Mouse (Mus musculus) hindbrain, embryonic 13.5 days (tissue): Measurements from ENCODE around the gene Fbxw4. TPM values are rescaled to one million over a fixed set of nuclear protein-coding genes. Genes with fewer than 3 reads are reported as not detected.

Experiments used
- ATAC-seq: fragments of 200-750 bp; cut with Nextera tagmentation; 2 replicates; pipeline ENCODE4 v1.8.0; 2017; ENCODE audit warnings: moderate TSS enrichment; ENCODE audit not compliant: low FRiP score
- H3K27ac ChIP-seq: fragments of 300-500 bp; sonication (generic); 2 replicates; pipeline ENCODE4 v1.5.1; 2015; ENCODE audit warnings: inconsistent platforms, mild to moderate bottlenecking, moderate library complexity
- H3K27me3 ChIP-seq: fragments of 300-500 bp; sonication (generic); 2 replicates; pipeline ENCODE4 v1.6.1; 2015; ENCODE audit warnings: mild to moderate bottlenecking, inconsistent platforms
- H3K36me3 ChIP-seq: fragments of 300-500 bp; sonication (generic); 2 replicates; pipeline ENCODE4 v1.6.1; 2015; ENCODE audit warnings: mild to moderate bottlenecking, inconsistent platforms
- H3K4me1 ChIP-seq: fragments of 300-500 bp; sonication (generic); replicated peaks from 2 replicates; pipeline ENCODE4 v1.6.1; 2015; ENCODE audit warnings: inconsistent platforms
- H3K4me2 ChIP-seq: fragments of 300-500 bp; sonication (generic); 2 replicates; pipeline ENCODE4 v1.6.1; 2015; ENCODE audit warnings: inconsistent platforms, mild to moderate bottlenecking, moderate library complexity
- H3K4me3 ChIP-seq: fragments of 300-500 bp; sonication (generic); 2 replicates; pipeline ENCODE4 v1.5.1; 2015; ENCODE audit warnings: mild to moderate bottlenecking, inconsistent platforms
- H3K9ac ChIP-seq: fragments of 300-500 bp; sonication (generic); 2 replicates; pipeline ENCODE4 v1.6.1; 2015; ENCODE audit warnings: mild to moderate bottlenecking, inconsistent platforms
- H3K9me3 ChIP-seq: fragments of 300-500 bp; sonication (generic); 2 replicates; pipeline ENCODE4 v1.6.1; 2016; ENCODE audit warnings: inconsistent platforms
- WGBS: fragments of 180-500 bp; shearing (Covaris S2); methylation state at CpG from one replicate; pipeline ENCODE4 v1.1.7; 2015; 5-methylcytosine and 5-hydroxymethylcytosine counted together
- polyA plus RNA-seq: library from polyadenylated mRNA; unstranded; fragments of >200 nt; fragmentation: Nextera tagmentation; extraction: Ambion mirVana; gene quantifications from 2 replicates; pipeline ENCODE4 v1.2.1, GENCODE M21; 2015

Fbxw4 gene
- polyA plus RNA-seq, 1 experiment from 2014 or later, result 4.2 TPM

- H3K36me3 ChIP-seq, result peaks cover 15% of the 10 kb centered on the region
- H3K9ac ChIP-seq, result no peak overlapping the region
- 87% methylated on average over 9 of the region's 9 CpGs for WGBS
- no peak overlapping the region for H3K27ac ChIP-seq
- ATAC-seq, result no peak
- H3K27me3 ChIP-seq, result peaks cover 64% of the 10 kb centered on the region
- no peaks in the 10 kb centered on the region for H3K9me3 ChIP-seq
- H3K4me1 ChIP-seq, result peaks cover 16% of the 10 kb centered on the region
- no peak overlapping the region for H3K4me2 ChIP-seq
- no peak overlapping the region for H3K4me3 ChIP-seq
These were observed 75.1 kb downstream of the Fbxw4 start for GRCm38 (mm10) chr19:45584856-45585620.

DNA sequence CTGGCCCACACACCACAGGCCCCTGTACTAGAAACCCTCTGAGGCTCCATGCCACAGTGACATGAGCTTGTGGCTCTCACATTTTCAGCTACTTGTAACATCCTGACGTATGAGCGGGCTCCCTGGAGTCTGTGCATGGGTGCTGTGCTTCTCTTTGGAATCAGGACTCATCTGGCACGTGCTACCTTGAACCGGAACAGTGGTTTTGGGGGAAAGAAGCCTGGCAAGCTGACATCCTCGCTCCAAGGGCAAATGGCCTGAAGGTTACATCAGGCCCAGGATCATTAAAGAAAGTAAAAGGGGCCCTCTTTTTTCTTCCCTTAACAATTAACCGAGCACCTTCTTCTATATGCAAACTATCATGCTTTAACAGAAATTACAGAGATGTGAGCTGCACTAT, 77.0 kb downstream of the Fbxw4 start:
- H3K27me3 ChIP-seq, result peaks cover 66% of the 10 kb centered on the region
- H3K4me3 ChIP-seq, result no peak overlapping the region
- no peak for ATAC-seq
- H3K27ac ChIP-seq, result no peak overlapping the region
- no peak overlapping the region for H3K9ac ChIP-seq
- H3K36me3 ChIP-seq, result peaks cover 32% of the 10 kb centered on the region
- no peak overlapping the region for H3K4me2 ChIP-seq
- WGBS, result 84% methylated on average over 6 of the region's 6 CpGs
- no peaks in the 10 kb centered on the region for H3K9me3 ChIP-seq
- H3K4me1 ChIP-seq, result peaks cover 23% of the 10 kb centered on the region

DNA sequence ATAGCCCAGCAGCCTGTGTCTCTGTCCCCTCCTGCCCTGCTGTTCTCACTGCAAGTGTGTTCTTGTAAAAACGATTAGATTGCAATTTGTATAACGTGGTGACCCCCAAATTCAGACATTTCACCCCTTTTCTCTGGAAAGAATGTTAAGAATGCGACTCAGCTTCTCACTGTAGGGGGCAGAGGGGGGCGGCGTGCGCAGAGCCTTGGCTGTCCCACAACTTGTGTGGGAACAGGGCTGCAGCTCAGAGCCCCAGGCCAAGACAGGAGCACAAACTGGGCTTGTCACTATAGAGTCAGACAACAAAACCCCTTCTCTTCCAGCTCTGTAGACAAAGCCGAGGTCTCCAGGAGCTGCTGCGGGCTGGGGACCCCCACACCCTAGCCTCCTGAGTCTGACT, 78.0 kb downstream of the Fbxw4 start:
- Histone ChIP-seq H3K36me3 (peaks cover 39% of the 10 kb centered on the region), H3K9ac (no peak overlapping the region), H3K4me1 (peaks cover 23% of the 10 kb centered on the region), H3K27me3 (peaks cover 67% of the 10 kb centered on the region), H3K4me2 (no peak overlapping the region), H3K4me3 (no peak overlapping the region), H3K9me3 (no peaks in the 10 kb centered on the region), H3K27ac (peak overlapping the region; percentile 35; the same call in 1 of the 2 replicates)
- 10% methylated on average over 8 of the region's 8 CpGs for WGBS
- ATAC-seq, result no peak

DNA sequence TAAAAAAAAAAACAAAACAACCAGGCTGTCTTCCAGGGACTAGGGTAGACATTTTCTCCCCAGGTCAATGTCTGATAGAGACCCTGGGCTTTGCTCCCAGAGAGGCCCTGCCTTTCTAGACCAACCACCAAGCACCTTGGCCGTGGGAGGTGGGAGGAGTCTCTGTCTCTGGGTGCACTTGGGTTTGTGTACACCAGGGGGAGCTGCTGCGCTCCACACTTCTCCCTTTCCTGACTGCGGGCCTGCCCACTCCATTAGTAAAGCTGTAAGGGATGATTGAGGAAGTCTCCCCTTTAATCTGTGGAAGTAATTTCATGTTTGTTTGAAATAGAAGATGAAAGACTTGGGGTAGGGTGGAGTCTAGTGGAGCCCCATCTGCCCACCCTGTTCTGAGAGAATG, 78.9 kb downstream of the Fbxw4 start:
- Histone ChIP-seq H3K9ac (no peak overlapping the region), H3K27ac (no peak overlapping the region), H3K4me2 (no peak overlapping the region), H3K4me3 (no peak overlapping the region), H3K27me3 (peaks cover 68% of the 10 kb centered on the region), H3K36me3 (peaks cover 48% of the 10 kb centered on the region), H3K4me1 (peaks cover 27% of the 10 kb centered on the region), H3K9me3 (no peaks in the 10 kb centered on the region)
- ATAC-seq, result no peak
- 80% methylated on average over 3 of the region's 3 CpGs for WGBS

DNA sequence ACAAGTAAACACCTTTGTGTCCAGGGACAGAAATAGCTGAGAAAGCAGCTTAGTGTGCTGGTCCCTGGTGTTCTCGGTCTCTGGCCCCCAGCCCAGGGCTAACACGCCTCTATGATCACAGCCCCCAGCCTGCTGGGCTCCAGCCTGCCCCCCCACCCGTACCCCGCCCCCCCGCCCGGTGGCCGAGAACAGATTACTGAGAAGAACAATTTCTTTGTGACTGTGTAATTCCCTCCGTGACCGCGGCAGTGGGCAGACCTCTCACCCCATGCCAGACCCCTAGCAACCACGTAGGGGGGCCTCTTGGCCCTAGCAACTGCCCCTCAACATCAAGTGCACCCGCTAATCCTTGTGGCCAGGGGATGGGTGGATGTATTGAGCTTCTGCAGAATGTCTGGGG, 79.9 kb downstream of the Fbxw4 start:
- Histone ChIP-seq H3K4me1 (peaks cover 37% of the 10 kb centered on the region), H3K27me3 (peaks cover 68% of the 10 kb centered on the region), H3K9me3 (no peaks in the 10 kb centered on the region), H3K27ac (peak overlapping the region; percentile 35; the same call in 1 of the 2 replicates), H3K9ac (no peak overlapping the region), H3K36me3 (peaks cover 57% of the 10 kb centered on the region), H3K4me3 (no peak overlapping the region), H3K4me2 (no peak overlapping the region)
- 0 out of 2 replicates have a peak, but pooled peaks have one; percentile 6 for ATAC-seq
- 23% methylated on average over 11 of the region's 12 CpGs for WGBS

GRCm38 (mm10) chr19:45579416-45579815, 80.7 kb downstream of the Fbxw4 start:
- no peak overlapping the region for H3K4me2 ChIP-seq
- no peaks in the 10 kb centered on the region for H3K9me3 ChIP-seq
- ATAC-seq, result no peak
- H3K4me1 ChIP-seq, result peaks cover 41% of the 10 kb centered on the region
- no peak overlapping the region for H3K4me3 ChIP-seq
- peaks cover 71% of the 10 kb centered on the region for H3K27me3 ChIP-seq
- H3K36me3 ChIP-seq, result peaks cover 61% of the 10 kb centered on the region
- WGBS, result 88% methylated on average over 7 of the region's 7 CpGs
- H3K9ac ChIP-seq, result no peak overlapping the region
- peak overlapping the region; percentile 35; the same call in 1 of the 2 replicates for H3K27ac ChIP-seq

DNA sequence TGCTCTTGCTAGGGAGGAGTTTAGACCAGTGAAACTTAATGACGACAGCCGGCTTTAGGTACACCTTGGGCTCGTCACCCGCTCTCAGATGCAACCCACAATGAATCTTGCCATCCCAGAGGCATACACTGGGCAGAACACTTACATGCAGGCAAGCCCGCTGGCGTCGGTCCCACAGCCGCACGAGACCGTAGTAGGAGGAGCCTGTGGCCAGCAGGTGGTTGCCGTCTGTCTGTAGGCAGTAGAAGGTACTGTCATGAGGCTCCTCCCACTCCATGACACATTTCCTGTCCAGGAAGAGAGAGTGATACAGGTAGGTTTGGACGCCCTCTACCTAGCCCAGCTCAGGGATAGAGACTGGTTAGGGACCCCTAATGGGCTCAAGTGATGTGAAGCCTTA, 81.1 kb downstream of the Fbxw4 start:
- H3K4me1 ChIP-seq, result peaks cover 41% of the 10 kb centered on the region
- H3K4me3 ChIP-seq, result no peak overlapping the region
- 90% methylated on average over 12 of the region's 12 CpGs for WGBS
- H3K27me3 ChIP-seq, result peaks cover 68% of the 10 kb centered on the region
- ATAC-seq, result no peak
- H3K9me3 ChIP-seq, result no peaks in the 10 kb centered on the region
- H3K36me3 ChIP-seq, result peaks cover 60% of the 10 kb centered on the region
- H3K27ac ChIP-seq, result no peak overlapping the region
- no peak overlapping the region for H3K4me2 ChIP-seq
- no peak overlapping the region for H3K9ac ChIP-seq

DNA sequence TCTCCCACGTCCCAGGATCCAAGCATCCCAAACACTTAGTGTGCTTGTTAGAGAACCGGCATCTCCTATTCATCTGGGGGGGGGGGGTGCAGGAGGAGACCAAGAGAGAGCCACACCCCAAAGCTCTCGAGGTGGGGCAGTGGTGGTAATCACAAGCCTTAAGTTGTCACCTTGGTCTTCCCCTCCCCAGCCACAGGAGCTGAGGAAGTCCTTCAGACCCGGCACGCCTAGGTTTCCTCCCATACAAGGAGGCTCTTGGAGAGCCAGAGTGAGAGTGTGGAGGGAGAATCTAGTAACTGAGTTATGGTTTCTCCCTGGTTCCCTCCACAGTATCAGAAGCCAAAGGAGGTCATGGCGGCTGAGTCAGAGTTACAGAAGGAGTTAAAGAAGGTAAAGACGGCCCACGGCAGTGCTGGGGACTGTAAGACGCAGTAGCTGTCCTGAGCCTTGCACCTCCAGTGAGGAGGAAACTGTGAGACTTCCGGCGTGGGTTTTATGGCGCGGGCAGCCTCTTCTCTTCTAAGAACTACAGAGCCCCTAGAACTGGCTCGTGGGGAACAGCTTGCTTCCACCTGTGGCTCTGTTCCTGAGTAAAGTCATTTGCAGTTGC, 82.9 kb downstream of the Fbxw4 start:
- H3K27me3 ChIP-seq, result peaks cover 58% of the 10 kb centered on the region
- no peak overlapping the region for H3K4me3 ChIP-seq
- peaks cover 43% of the 10 kb centered on the region for H3K4me1 ChIP-seq
- H3K36me3 ChIP-seq, result peaks cover 67% of the 10 kb centered on the region
- WGBS, result 88% methylated on average over 14 of the region's 14 CpGs
- ATAC-seq, result no peak
- H3K4me2 ChIP-seq, result no peak overlapping the region
- no peak overlapping the region for H3K27ac ChIP-seq
- H3K9me3 ChIP-seq, result no peaks in the 10 kb centered on the region
- no peak overlapping the region for H3K9ac ChIP-seq

- WGBS, result 17% methylated on average over 8 of the region's 8 CpGs
- Histone ChIP-seq H3K9ac (no peak overlapping the region), H3K4me3 (no peak overlapping the region), H3K27me3 (peaks cover 51% of the 10 kb centered on the region), H3K36me3 (peaks cover 68% of the 10 kb centered on the region), H3K4me2 (no peak overlapping the region), H3K27ac (no peak overlapping the region), H3K4me1 (peaks cover 37% of the 10 kb centered on the region), H3K9me3 (no peaks in the 10 kb centered on the region)
- ATAC-seq, result no peak
These were observed 84.5 kb downstream of the Fbxw4 start for GRCm38 (mm10) chr19:45575632-45576001.

- H3K27me3 ChIP-seq, result peaks cover 51% of the 10 kb centered on the region
- no peak overlapping the region for H3K9ac ChIP-seq
- 65% methylated on average over 19 of the region's 19 CpGs for WGBS
- H3K36me3 ChIP-seq, result peaks cover 67% of the 10 kb centered on the region
- H3K27ac ChIP-seq, result no peak overlapping the region
- H3K9me3 ChIP-seq, result no peaks in the 10 kb centered on the region
- no peak overlapping the region for H3K4me2 ChIP-seq
- H3K4me3 ChIP-seq, result no peak overlapping the region
- no peak for ATAC-seq
- peaks cover 32% of the 10 kb centered on the region for H3K4me1 ChIP-seq
These were observed 85.0 kb downstream of the Fbxw4 start for GRCm38 (mm10) chr19:45574941-45575631.

- Histone ChIP-seq H3K4me3 (no peak overlapping the region), H3K4me1 (peaks cover 26% of the 10 kb centered on the region; the same call in 1 of the 2 replicates), H3K36me3 (peaks cover 63% of the 10 kb centered on the region), H3K9me3 (no peaks in the 10 kb centered on the region), H3K27me3 (peaks cover 51% of the 10 kb centered on the region), H3K4me2 (no peak overlapping the region), H3K9ac (no peak overlapping the region), H3K27ac (no peak overlapping the region)
- 84% methylated on average over 7 of the region's 7 CpGs for WGBS
- ATAC-seq, result no peak
These were observed 85.7 kb downstream of the Fbxw4 start for GRCm38 (mm10) chr19:45574339-45574898.

DNA sequence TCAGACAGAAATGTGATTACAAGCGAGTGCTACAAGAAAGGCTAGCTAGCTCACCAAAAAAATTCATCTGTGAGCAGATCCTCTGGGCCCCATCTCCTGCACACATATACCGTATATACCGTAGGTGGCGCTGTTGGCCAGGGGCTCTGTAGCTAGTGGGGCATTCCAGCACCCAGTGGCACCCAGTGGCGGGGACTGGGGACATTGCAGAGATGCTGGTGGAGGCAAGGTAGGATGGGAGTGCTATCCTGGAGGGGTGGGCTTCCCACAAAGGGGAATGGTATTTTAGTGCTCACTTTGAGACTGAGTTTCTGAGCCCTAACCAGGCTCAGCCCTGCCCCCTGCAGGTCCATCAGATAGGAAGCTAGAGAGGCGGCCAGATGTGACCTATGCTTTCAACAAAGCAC, 86.2 kb downstream of the Fbxw4 start:
- Histone ChIP-seq H3K4me3 (no peak overlapping the region), H3K36me3 (peaks cover 57% of the 10 kb centered on the region), H3K4me1 (peaks cover 25% of the 10 kb centered on the region; the same call in 1 of the 2 replicates), H3K9ac (no peak overlapping the region), H3K4me2 (no peak overlapping the region), H3K27me3 (peaks cover 49% of the 10 kb centered on the region), H3K27ac (peak overlapping the region; percentile 13; the same call in 1 of the 2 replicates), H3K9me3 (no peaks in the 10 kb centered on the region)
- ATAC-seq, result peak; percentile 59; the same call in 1 of the 2 replicates
- WGBS, result 22% methylated on average over 6 of the region's 6 CpGs
